Mouse (Mus musculus): ENCODE measurements around the gene Mex3d. TPM values are rescaled to one million over a fixed set of nuclear protein-coding genes. Genes with fewer than 3 reads are reported as not detected.
A peak's percentile ranks its signal among the peaks of the same experiment; 100 is the strongest.

Gene Mex3d
- polyA plus RNA-seq, 1 experiment = 596 TPM

- no peak overlapping the region for H3K4me3 ChIP-seq (ENCODE audit: control insufficient read depth, low read depth, low read length)
- peaks cover 20% of the 10 kb centered on the region for H3K4me1 ChIP-seq (ENCODE audit: control insufficient read depth, insufficient read depth, low read length)
- no peaks in the 10 kb centered on the region for H3K27me3 ChIP-seq (ENCODE audit: control insufficient read depth, insufficient read depth, low read length)
- TF ChIP-seq CTCF (IDR thresholded peaks at IDR 0.05; ENCODE audit: control insufficient read depth, insufficient read depth, insufficient replicate concordance, low read depth, low read length) (peak; percentile 93), POLR2A (IDR thresholded peaks at IDR 0.05; ENCODE audit: control insufficient read depth, low read depth, low read length) (no peak)
- no peak overlapping the region for H3K27ac ChIP-seq (ENCODE audit: control insufficient read depth, insufficient read depth, low read depth, low read length)
- H3K36me3 ChIP-seq (ENCODE audit: control insufficient read depth, insufficient read depth, low read length) = no peaks in the 10 kb centered on the region
Observed at GRCm38 (mm10) chr10:80376160-80376559, 11.3 kb downstream of the Mex3d start.

GRCm38 (mm10) chr10:80374063-80374462, 13.4 kb downstream of the Mex3d start:
- Histone ChIP-seq H3K4me3 (ENCODE audit: control insufficient read depth, low read depth, low read length) (no peak overlapping the region), H3K27me3 (ENCODE audit: control insufficient read depth, insufficient read depth, low read length) (no peaks in the 10 kb centered on the region), H3K4me1 (ENCODE audit: control insufficient read depth, insufficient read depth, low read length) (peaks cover 23% of the 10 kb centered on the region), H3K27ac (ENCODE audit: control insufficient read depth, insufficient read depth, low read depth, low read length) (no peak overlapping the region), H3K36me3 (ENCODE audit: control insufficient read depth, insufficient read depth, low read length) (no peaks in the 10 kb centered on the region)
- TF ChIP-seq CTCF (IDR thresholded peaks at IDR 0.05; ENCODE audit: control insufficient read depth, insufficient read depth, insufficient replicate concordance, low read depth, low read length) (peak; percentile 59; the same call in 1 of the 2 replicates), POLR2A (IDR thresholded peaks at IDR 0.05; ENCODE audit: control insufficient read depth, low read depth, low read length) (no peak)

- Histone ChIP-seq H3K27ac (ENCODE audit: control insufficient read depth, insufficient read depth, low read depth, low read length) (no peak overlapping the region), H3K27me3 (ENCODE audit: control insufficient read depth, insufficient read depth, low read length) (no peaks in the 10 kb centered on the region), H3K4me3 (ENCODE audit: control insufficient read depth, low read depth, low read length) (peak overlapping the region; percentile 52), H3K36me3 (ENCODE audit: control insufficient read depth, insufficient read depth, low read length) (no peaks in the 10 kb centered on the region), H3K4me1 (ENCODE audit: control insufficient read depth, insufficient read depth, low read length) (peaks cover 17% of the 10 kb centered on the region)
- no peak for TF ChIP-seq POLR2A (IDR thresholded peaks at IDR 0.05; ENCODE audit: control insufficient read depth, low read depth, low read length)
- TF ChIP-seq CTCF (IDR thresholded peaks at IDR 0.05; ENCODE audit: control insufficient read depth, insufficient read depth, insufficient replicate concordance, low read depth, low read length) = no peak
Observed at GRCm38 (mm10) chr10:80372706-80373105, 14.8 kb downstream of the Mex3d start.

- H3K4me3 ChIP-seq (ENCODE audit: control insufficient read depth, low read depth, low read length) = peak overlapping the region; percentile 52
- peaks cover 11% of the 10 kb centered on the region for H3K4me1 ChIP-seq (ENCODE audit: control insufficient read depth, insufficient read depth, low read length)
- no peaks in the 10 kb centered on the region for H3K36me3 ChIP-seq (ENCODE audit: control insufficient read depth, insufficient read depth, low read length)
- H3K27ac ChIP-seq (ENCODE audit: control insufficient read depth, insufficient read depth, low read depth, low read length) = no peak overlapping the region
- no peak for TF ChIP-seq CTCF (IDR thresholded peaks at IDR 0.05; ENCODE audit: control insufficient read depth, insufficient read depth, insufficient replicate concordance, low read depth, low read length)
- TF ChIP-seq POLR2A (IDR thresholded peaks at IDR 0.05; ENCODE audit: control insufficient read depth, low read depth, low read length) = no peak
- H3K27me3 ChIP-seq (ENCODE audit: control insufficient read depth, insufficient read depth, low read length) = no peaks in the 10 kb centered on the region
Observed at GRCm38 (mm10) chr10:80371983-80372382, 15.5 kb downstream of the Mex3d start.

GRCm38 (mm10) chr10:80371411-80371966, 16.0 kb downstream of the Mex3d start:
- Histone ChIP-seq H3K36me3 (ENCODE audit: control insufficient read depth, insufficient read depth, low read length) (no peaks in the 10 kb centered on the region), H3K4me1 (ENCODE audit: control insufficient read depth, insufficient read depth, low read length) (peaks cover 11% of the 10 kb centered on the region), H3K27ac (ENCODE audit: control insufficient read depth, insufficient read depth, low read depth, low read length) (peak overlapping the region; percentile 5; the same call in 1 of the 2 replicates), H3K4me3 (ENCODE audit: control insufficient read depth, low read depth, low read length) (peak overlapping the region; percentile 52), H3K27me3 (ENCODE audit: control insufficient read depth, insufficient read depth, low read length) (no peaks in the 10 kb centered on the region)
- TF ChIP-seq CTCF (IDR thresholded peaks at IDR 0.05; ENCODE audit: control insufficient read depth, insufficient read depth, insufficient replicate concordance, low read depth, low read length) (no peak), POLR2A (IDR thresholded peaks at IDR 0.05; ENCODE audit: control insufficient read depth, low read depth, low read length) (no peak)

GRCm38 (mm10) chr10:80369995-80370747, 17.3 kb downstream of the Mex3d start:
- TF ChIP-seq POLR2A (IDR thresholded peaks at IDR 0.05; ENCODE audit: control insufficient read depth, low read depth, low read length) (no peak), CTCF (IDR thresholded peaks at IDR 0.05; ENCODE audit: control insufficient read depth, insufficient read depth, insufficient replicate concordance, low read depth, low read length) (peak; percentile 48; the same call in 1 of the 2 replicates)
- Histone ChIP-seq H3K27ac (ENCODE audit: control insufficient read depth, insufficient read depth, low read depth, low read length) (no peak overlapping the region), H3K4me1 (ENCODE audit: control insufficient read depth, insufficient read depth, low read length) (peaks cover 11% of the 10 kb centered on the region), H3K27me3 (ENCODE audit: control insufficient read depth, insufficient read depth, low read length) (no peaks in the 10 kb centered on the region), H3K4me3 (ENCODE audit: control insufficient read depth, low read depth, low read length) (no peak overlapping the region), H3K36me3 (ENCODE audit: control insufficient read depth, insufficient read depth, low read length) (no peaks in the 10 kb centered on the region)

- no peak for TF ChIP-seq CTCF (IDR thresholded peaks at IDR 0.05; ENCODE audit: control insufficient read depth, insufficient read depth, insufficient replicate concordance, low read depth, low read length)
- TF ChIP-seq POLR2A (IDR thresholded peaks at IDR 0.05; ENCODE audit: control insufficient read depth, low read depth, low read length) = no peak
- Histone ChIP-seq H3K4me1 (ENCODE audit: control insufficient read depth, insufficient read depth, low read length) (peaks cover 11% of the 10 kb centered on the region), H3K36me3 (ENCODE audit: control insufficient read depth, insufficient read depth, low read length) (no peaks in the 10 kb centered on the region), H3K4me3 (ENCODE audit: control insufficient read depth, low read depth, low read length) (no peak overlapping the region), H3K27ac (ENCODE audit: control insufficient read depth, insufficient read depth, low read depth, low read length) (no peak overlapping the region), H3K27me3 (ENCODE audit: control insufficient read depth, insufficient read depth, low read length) (no peaks in the 10 kb centered on the region)
Observed at GRCm38 (mm10) chr10:80368392-80368791, 19.1 kb downstream of the Mex3d start.

All from testis, adult 2 months (tissue).